Mouse (Mus musculus): ENCODE results near the gene Klrb1a. TPM values are rescaled to one million over a fixed set of nuclear protein-coding genes. Genes with fewer than 3 reads are reported as not detected.

Gene Klrb1a
- polyA plus RNA-seq, 1 experiment from 2014 or later: not detected

DNA sequence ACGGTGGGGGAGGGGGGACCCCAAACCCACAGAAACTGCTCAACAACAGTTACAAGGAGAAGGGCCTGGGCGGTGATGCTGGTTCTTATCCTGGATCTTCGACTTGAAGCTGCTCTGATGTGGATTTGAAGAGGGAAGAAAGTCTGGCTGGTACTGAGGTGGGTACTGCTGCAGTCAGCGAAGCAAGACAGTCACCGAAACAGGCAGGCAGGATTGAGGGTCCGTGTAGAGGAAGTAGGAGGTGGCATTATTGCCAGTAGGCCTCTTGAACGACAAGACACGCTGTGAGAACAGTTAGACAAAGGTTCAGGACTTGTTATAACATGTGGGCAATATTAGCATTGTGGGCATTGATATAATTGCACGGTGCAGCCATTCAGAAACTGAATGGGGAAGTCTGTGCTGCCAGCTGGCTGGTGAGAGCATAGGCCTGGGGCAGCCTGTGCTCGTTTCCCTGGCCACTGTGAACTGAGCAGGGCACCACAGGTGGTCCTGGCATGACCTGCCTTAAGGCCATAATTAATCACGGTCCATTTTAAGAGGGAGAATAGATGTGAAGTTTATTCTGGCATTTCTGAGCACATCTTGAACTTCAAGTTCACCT lies 37.6 kb downstream of the Klrb1a start:
- Histone ChIP-seq H3K9ac (no peak overlapping the region), H3K27ac (no peak overlapping the region), H3K4me3 (replicated peaks; ENCODE audit: low read length) (no peak overlapping the region), H3K4me1 (replicated peaks; ENCODE audit: control insufficient read depth, insufficient read depth, low read length) (no peaks in the 10 kb centered on the region), H3K9me3 (ENCODE audit: control insufficient read depth, low read length) (no peaks in the 10 kb centered on the region), H3K27me3 (ENCODE audit: control insufficient read depth, insufficient read depth, low read length) (no peaks in the 10 kb centered on the region), H3K36me3 (replicated peaks; ENCODE audit: control insufficient read depth, insufficient read depth) (no peaks in the 10 kb centered on the region), H3K4me2 (replicated peaks) (no peak overlapping the region)
- no peak for DNase-seq (ENCODE audit: low spot score)
- ATAC-seq (ENCODE audit: low FRiP score): peak; percentile 48; the same call in 1 of the 2 replicates
- WGBS: 72% methylated on average over 11 of the region's 11 CpGs

DNA sequence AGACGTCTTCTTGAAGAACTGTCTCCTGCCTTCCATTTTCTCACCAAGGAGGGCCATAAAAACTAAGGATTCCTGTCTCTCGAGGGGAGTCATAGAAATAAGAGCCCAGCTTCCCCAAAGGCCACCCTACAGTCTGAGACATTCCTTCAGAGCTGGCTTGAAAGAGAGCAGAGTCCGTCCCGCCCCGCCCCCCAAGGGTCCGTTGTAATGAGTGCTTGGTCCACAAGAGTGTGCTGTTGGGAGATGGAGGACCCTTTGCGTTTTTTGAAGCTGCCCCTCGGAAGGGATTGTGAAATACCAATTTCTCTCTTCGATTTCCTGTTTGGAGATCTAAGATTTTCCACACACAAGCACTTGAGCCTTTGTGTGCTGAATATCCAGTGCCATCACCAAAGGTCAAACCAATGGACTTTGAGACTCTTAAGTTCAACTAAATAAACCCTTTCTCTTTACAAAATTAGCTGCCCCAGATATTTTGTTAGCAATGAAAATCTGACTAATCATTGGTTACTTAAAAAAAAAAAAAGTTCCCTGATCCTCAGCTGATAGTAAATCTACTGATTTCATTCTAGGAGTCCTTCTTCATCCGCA lies 39.2 kb downstream of the Klrb1a start:
- Histone ChIP-seq H3K27me3 (ENCODE audit: control insufficient read depth, insufficient read depth, low read length) (no peaks in the 10 kb centered on the region), H3K27ac (no peak overlapping the region), H3K4me2 (replicated peaks) (no peak overlapping the region), H3K9me3 (ENCODE audit: control insufficient read depth, low read length) (no peaks in the 10 kb centered on the region), H3K4me3 (replicated peaks; ENCODE audit: low read length) (no peak overlapping the region), H3K36me3 (replicated peaks; ENCODE audit: control insufficient read depth, insufficient read depth) (no peaks in the 10 kb centered on the region), H3K9ac (no peak overlapping the region), H3K4me1 (replicated peaks; ENCODE audit: control insufficient read depth, insufficient read depth, low read length) (no peaks in the 10 kb centered on the region)
- no peak for ATAC-seq (ENCODE audit: low FRiP score)
- DNase-seq (ENCODE audit: low spot score): peak; percentile 45
- 24% methylated on average over 10 of the region's 10 CpGs for WGBS

DNA sequence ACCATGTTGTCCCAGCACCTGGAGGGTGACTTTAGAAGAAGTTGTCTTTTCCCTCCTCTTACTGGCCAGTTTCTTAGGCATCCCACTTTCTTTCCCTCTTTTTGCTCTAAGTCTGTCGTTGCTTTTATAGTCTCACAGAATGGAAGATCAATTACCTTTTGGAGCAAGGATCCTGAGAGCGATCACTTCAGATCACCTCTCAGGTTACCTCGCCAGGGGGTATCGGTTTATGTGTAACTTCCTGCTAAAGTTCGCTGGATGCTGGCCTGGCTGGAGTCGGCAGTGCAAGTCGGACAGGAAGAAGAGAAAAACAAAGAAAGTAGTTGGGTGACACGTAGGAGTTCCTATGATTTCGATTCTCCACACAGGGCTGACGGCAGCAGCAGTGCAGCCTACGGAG lies 41.8 kb downstream of the Klrb1a start, which contains the start of gene A2ml1:
TSS of gene A2ml1 (minus strand) at position 101 of the 400 bp plus-strand sequence.
- no peaks in the 10 kb centered on the region for H3K36me3 ChIP-seq (replicated peaks; ENCODE audit: control insufficient read depth, insufficient read depth)
- H3K27ac ChIP-seq: no peak within 1 kb of the TSS
- DNase-seq (ENCODE audit: low spot score) (no peak), ATAC-seq (ENCODE audit: low FRiP score) (no peak)
- no peak within 1 kb of the TSS for H3K4me3 ChIP-seq (replicated peaks; ENCODE audit: low read length)
- H3K27me3 ChIP-seq (ENCODE audit: control insufficient read depth, insufficient read depth, low read length): no peaks in the 10 kb centered on the region
- H3K9ac ChIP-seq: no peak within 1 kb of the TSS
- H3K4me1 ChIP-seq (replicated peaks; ENCODE audit: control insufficient read depth, insufficient read depth, low read length): no peaks in the 10 kb centered on the region
- H3K4me2 ChIP-seq (replicated peaks): no peak within 1 kb of the TSS
- 79% methylated on average over 11 of the region's 11 CpGs for WGBS
- no peaks in the 10 kb centered on the region for H3K9me3 ChIP-seq (ENCODE audit: control insufficient read depth, low read length)

DNA sequence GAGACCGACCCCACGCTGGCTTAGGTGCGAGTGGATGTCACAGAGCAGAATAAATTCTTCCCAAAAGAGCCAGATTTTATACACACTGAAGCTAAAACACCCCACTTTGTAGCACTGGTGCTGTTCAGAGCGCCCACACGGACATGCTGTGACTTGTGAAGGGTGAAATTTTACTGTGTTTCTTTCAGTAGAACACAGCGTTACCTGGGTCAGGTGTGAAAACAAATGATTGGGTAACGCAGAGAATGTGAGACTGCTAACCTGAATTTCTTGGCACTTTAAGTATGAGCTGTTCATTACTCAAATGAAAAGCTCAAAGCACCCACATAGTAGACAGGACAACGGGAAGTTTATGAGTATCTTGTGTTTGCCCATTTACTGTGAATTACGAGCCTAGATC lies 46.0 kb downstream of the Klrb1a start:
- Histone ChIP-seq H3K27ac (no peak overlapping the region), H3K4me2 (replicated peaks) (no peak overlapping the region), H3K36me3 (replicated peaks; ENCODE audit: control insufficient read depth, insufficient read depth) (no peaks in the 10 kb centered on the region), H3K4me3 (replicated peaks; ENCODE audit: low read length) (no peak overlapping the region), H3K4me1 (replicated peaks; ENCODE audit: control insufficient read depth, insufficient read depth, low read length) (no peaks in the 10 kb centered on the region), H3K9ac (no peak overlapping the region), H3K9me3 (ENCODE audit: control insufficient read depth, low read length) (no peaks in the 10 kb centered on the region), H3K27me3 (ENCODE audit: control insufficient read depth, insufficient read depth, low read length) (no peaks in the 10 kb centered on the region)
- WGBS: 88% methylated on average over 9 of the region's 9 CpGs
- no peak for ATAC-seq (ENCODE audit: low FRiP score)
- no peak for DNase-seq (ENCODE audit: low spot score)

DNA sequence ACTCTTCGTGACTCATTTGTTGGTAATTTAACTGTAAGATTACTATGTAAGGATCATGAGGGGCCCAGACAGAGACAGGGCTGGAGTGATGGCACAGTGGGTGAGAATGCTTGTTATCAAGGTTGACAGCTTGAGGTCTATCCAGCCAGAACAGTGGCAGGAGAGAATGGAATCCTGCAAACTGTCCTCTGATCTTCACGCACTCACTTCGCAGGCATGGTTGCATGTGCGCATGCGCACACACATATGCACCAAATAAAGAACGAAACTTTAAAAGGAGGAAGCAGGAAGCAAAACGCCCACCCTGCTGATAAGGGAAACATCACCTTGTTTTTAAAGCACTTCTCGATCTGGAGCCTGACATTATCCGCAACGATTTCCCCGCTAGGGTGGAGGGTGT lies 56.7 kb downstream of the Klrb1a start:
- 94% methylated on average over 11 of the region's 11 CpGs for WGBS
- no peak overlapping the region for H3K4me3 ChIP-seq (replicated peaks; ENCODE audit: low read length)
- DNase-seq (ENCODE audit: low spot score) (no peak), ATAC-seq (ENCODE audit: low FRiP score) (no peak)
- no peaks in the 10 kb centered on the region for H3K9me3 ChIP-seq (ENCODE audit: control insufficient read depth, low read length)
- no peak overlapping the region for H3K4me2 ChIP-seq (replicated peaks)
- no peaks in the 10 kb centered on the region for H3K27me3 ChIP-seq (ENCODE audit: control insufficient read depth, insufficient read depth, low read length)
- no peak overlapping the region for H3K27ac ChIP-seq
- no peaks in the 10 kb centered on the region for H3K36me3 ChIP-seq (replicated peaks; ENCODE audit: control insufficient read depth, insufficient read depth)
- H3K4me1 ChIP-seq (replicated peaks; ENCODE audit: control insufficient read depth, insufficient read depth, low read length): no peaks in the 10 kb centered on the region
- no peak overlapping the region for H3K9ac ChIP-seq

Other genes with a start within 250 kb of the Klrb1a start
- gene Tex52, start 248.1 kb downstream of the Klrb1a start, polyA plus RNA-seq (2014; fragmentation: Nextera tagmentation; extraction: Ambion mirVana): 0.34 and 0.58 TPM in 2 replicates
- not detected in 2 replicates for gene Gm44596, start 248.0 kb downstream of the Klrb1a start, polyA plus RNA-seq (2014; fragmentation: Nextera tagmentation; extraction: Ambion mirVana)
- 8.9 and 9.0 TPM in 2 replicates for gene Nrip2, start 224.2 kb downstream of the Klrb1a start, polyA plus RNA-seq (2014; fragmentation: Nextera tagmentation; extraction: Ambion mirVana)
- gene Itfg2, start 198.6 kb downstream of the Klrb1a start, polyA plus RNA-seq (2014; fragmentation: Nextera tagmentation; extraction: Ambion mirVana): 36.0 and 39.4 TPM in 2 replicates
- gene Fkbp4, start 184.9 kb downstream of the Klrb1a start, polyA plus RNA-seq (2014; fragmentation: Nextera tagmentation; extraction: Ambion mirVana): 293 and 307 TPM in 2 replicates
- 0.13 and 0.70 TPM in 2 replicates for gene Pzp, start 96.8 kb downstream of the Klrb1a start, polyA plus RNA-seq (2014; fragmentation: Nextera tagmentation; extraction: Ambion mirVana)
- 1.3 and 2.3 TPM in 2 replicates for gene A2ml1, start 41.9 kb downstream of the Klrb1a start, polyA plus RNA-seq (2014; fragmentation: Nextera tagmentation; extraction: Ambion mirVana)
- gene Clec2h, start 38.9 kb upstream of the Klrb1a start, polyA plus RNA-seq (2014; fragmentation: Nextera tagmentation; extraction: Ambion mirVana): not detected in 2 replicates
- gene Klrb1, start 99.5 kb upstream of the Klrb1a start, polyA plus RNA-seq (2014; fragmentation: Nextera tagmentation; extraction: Ambion mirVana): 0.51 and 0.78 TPM in 2 replicates
- 0.23 TPM in 1 of 2 replicates, not detected in the other for gene Klrb1c, start 165.7 kb upstream of the Klrb1a start, polyA plus RNA-seq (2014; fragmentation: Nextera tagmentation; extraction: Ambion mirVana)
- gene Gm44511, start 202.8 kb upstream of the Klrb1a start, polyA plus RNA-seq (2014; fragmentation: Nextera tagmentation; extraction: Ambion mirVana): not detected in 2 replicates
- not detected in 2 replicates for gene Klrb1b, start 202.8 kb upstream of the Klrb1a start, polyA plus RNA-seq (2014; fragmentation: Nextera tagmentation; extraction: Ambion mirVana)